Mouse (Mus musculus): Measurements from ENCODE around the gene Shc4. TPM values are rescaled to one million over a fixed set of nuclear protein-coding genes. Genes with fewer than 3 reads are reported as not detected.

The Shc4 gene
- polyA plus RNA-seq, 1 experiment, result 8.9 TPM

- no peak for DNase-seq (ENCODE audit: low read depth)
Observed at GRCm38 (mm10) chr2:125685441-125686150, 38.4 kb downstream of the Shc4 start.

DNA sequence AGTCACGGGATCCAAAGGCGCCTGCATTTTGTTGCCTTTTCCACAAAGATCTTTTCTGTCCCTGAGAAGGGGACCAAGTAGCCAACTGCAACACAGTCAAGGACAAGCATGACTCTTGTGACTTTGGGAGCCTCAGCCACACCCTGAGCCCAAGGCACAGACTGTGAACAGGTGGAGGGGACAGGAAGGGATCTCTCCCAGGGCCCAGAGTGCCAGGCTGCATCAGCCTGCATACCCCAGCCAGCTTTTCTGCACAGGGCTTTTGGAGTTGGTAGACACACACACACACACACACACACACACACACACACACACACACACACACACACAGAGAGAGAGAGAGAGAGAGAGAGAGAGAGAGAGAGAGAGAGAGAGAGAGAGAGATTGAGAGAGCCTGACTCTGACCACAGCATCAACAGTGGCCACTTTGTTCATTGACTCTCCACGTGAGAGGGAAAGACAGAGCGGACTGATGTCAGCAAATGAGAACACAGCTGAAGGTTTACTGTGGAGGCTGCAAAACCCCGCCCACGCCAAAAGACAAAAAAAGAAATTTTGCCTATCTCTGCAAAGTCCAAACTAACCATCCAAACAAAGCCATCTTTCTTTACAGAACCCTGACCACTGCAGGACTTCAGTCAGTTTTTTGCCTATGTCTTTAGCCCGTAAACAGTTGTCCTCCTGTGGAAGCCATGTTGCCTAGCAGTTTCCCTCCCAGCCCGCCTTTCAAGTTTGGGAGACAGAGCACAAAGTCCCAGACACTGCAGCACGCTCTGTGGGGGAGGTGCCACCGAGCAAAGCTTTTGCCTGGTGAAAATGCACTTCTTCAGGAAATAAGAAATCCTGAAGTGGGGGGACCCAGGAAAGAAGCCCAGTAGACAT lies 39.1 kb downstream of the Shc4 start:
- DNase-seq (ENCODE audit: low read depth), result no peak

DNA sequence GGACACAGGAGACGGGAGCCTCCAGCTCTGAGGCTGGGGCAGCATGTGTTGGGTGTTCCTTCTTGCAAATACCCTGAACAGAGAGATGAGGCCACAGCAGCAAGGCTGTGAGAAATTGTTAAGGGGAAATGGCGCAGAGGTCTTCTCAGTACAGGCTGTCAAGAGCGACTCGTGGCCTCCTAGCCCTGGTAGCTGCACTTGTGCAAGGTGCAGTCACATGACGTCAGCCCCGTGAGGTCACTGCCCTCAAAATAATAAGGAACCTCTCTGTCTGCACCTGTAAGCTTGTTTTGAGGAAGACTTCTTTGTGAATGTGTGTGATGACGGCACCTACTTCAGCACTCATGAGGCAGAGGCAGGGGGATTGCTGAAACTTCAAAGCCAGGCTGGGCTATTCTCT lies 40.1 kb downstream of the Shc4 start:
- DNase-seq (ENCODE audit: low read depth), result no peak

GRCm38 (mm10) chr2:125681811-125682210 lies 42.1 kb downstream of the Shc4 start:
- DNase-seq (ENCODE audit: low read depth), result no peak

- no peak for DNase-seq (ENCODE audit: low read depth)
Observed at GRCm38 (mm10) chr2:125672957-125673631, 50.9 kb downstream of the Shc4 start, which contains the start of gene Eid1. Eid1 (plus strand) TSS chr2:125673095.

DNA sequence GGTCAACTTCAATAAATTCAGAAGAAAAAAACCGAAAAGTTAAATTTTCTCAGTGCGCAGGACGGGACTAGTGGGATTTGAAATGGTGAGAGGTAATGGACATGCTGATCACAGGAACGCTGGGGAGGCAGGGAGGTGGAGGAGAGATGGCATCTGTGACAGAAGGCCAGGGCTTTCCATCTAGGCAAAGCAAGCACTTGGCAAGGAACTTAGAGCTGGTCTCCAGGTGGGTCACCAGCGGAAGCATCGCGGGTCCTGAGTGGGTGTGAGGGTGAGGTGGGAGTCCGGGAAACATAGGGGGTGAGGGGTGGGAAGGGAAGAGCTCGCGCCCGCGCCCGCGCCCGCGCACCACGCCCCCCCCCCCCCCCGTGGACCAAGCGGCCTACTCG lies 51.4 kb downstream of the Shc4 start:
- DNase-seq (ENCODE audit: low read depth), result no peak

DNA sequence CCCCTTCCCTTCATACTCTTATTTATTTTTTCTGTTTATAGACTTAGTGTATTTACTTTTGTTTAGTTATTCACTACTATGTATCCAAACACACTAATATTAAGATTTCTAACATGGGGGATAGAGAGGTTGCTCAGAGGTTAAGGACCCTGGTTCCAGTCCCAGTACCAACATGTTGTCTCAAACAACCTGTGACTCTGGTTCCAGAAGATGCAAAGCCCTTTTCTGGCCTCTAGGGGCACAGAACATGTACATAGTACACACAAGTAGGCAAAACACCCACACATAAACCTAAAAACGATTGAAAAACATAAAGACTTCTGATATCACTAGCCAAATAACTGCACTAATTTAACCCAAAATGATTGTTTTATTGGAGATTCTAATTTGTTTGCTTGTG lies 53.1 kb downstream of the Shc4 start:
- no peak for DNase-seq (ENCODE audit: low read depth)

DNA sequence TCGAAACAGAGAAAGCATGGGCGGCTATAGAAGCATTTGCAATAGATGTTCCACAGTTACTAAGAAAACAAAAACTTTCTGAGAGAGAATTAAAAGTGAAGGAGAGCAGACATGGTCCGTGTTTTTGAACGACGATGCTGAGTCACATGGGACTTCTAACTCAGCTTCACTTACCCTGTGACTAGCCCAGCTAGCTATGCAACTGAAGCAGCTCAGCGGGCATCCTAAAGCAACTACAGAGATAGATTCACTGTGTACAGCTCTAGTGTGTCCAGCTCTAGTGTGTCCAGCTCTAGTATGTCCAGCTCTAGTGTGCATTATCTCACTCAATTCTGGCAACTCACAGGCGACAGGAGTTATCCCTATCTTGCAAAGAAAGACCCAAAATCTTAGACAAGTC lies 56.2 kb downstream of the Shc4 start:
- no peak for DNase-seq (ENCODE audit: low read depth)

DNA sequence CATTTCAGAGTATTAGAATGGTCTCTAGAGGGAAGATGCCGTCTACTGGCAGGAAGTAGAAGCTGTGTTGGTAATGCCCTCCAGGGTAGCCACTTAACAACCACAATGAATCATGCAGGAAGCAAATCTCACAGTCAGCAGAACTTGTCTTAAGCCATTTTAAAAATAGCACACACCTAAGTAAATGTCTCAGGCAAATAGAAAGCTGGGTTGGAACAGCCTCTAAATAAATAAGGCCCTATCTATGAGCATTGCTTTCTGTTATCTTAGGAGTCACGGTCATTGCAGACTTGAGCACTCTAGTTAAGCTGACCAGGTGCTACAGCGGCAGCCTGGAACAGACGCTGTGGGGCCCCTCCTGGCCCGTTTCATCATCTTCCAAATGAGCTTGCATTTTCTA lies 56.8 kb downstream of the Shc4 start:
- no peak for DNase-seq (ENCODE audit: low read depth)

- no peak for DNase-seq (ENCODE audit: low read depth)
Observed at GRCm38 (mm10) chr2:125666668-125667067, 57.3 kb downstream of the Shc4 start.

GRCm38 (mm10) chr2:125665909-125666308 lies 58.0 kb downstream of the Shc4 start:
- DNase-seq (ENCODE audit: low read depth), result no peak

GRCm38 (mm10) chr2:125665213-125665612 lies 58.7 kb downstream of the Shc4 start:
- no peak for DNase-seq (ENCODE audit: low read depth)

- DNase-seq (ENCODE audit: low read depth), result no peak
Observed at GRCm38 (mm10) chr2:125662517-125662916, 61.4 kb downstream of the Shc4 start.

GRCm38 (mm10) chr2:125661156-125661555 lies 62.8 kb downstream of the Shc4 start:
- DNase-seq (ENCODE audit: low read depth), result no peak

DNA sequence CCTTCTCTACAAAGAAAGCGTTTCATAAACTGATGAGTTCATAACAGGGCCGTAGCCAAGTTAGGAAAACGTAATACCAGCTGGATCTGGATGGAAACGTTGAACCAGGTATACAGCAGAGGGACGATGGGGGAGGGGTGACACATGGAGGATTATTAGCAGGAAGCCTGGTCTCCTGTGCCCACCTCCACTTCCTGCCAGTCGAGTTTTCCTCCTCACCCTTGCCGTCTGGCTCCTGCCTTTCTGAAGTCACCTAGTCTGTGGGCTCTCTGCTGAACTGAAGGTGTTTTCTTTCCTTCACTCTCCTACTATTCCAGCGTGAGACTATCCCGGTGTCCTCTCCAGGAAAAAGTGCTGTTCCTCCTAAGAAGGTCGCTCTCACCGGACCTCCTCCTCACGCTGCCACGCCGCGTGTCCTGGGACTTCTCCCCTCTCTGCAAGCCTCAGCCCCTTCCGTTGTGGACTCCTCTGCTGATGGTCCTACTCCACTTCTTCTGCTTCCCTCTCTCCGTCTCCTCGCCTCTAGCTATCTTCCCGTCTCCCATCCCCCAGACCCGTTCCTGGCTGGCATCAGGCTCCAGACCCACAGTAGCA lies 63.3 kb downstream of the Shc4 start:
- DNase-seq (ENCODE audit: low read depth), result no peak

DNA sequence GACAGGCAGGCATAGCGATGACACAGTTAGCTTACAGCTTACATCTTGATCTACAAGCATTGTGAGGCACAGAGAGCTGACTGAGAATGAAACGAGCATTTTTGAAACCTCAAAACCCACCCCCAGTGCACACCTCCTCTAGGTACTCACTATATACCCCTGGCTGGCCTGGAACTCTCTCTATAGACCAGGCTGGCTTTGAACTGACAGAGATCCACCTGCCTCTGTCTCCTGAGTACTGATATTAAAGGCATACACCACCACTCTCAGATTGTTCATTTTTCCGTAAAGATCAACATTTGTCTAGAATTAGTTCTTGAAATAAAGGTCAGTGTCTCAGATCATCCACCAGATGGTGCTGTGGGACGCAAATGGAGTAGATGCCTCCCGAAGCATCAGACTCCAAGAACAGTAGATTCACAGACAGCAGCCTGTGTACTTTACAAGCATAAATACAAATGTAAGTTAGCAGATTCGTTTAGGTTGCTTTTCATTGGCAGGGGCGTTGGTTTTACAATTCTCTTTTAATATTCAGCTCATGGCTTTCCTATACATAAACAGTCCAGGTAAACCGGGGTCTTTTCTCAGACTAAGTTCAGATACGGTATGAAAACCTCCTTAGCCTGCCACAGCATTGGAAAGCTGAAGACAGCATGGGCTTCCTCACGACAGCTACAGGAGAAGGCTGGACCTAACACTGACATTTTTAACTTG lies 64.0 kb downstream of the Shc4 start:
- DNase-seq (ENCODE audit: low read depth), result no peak

DNA sequence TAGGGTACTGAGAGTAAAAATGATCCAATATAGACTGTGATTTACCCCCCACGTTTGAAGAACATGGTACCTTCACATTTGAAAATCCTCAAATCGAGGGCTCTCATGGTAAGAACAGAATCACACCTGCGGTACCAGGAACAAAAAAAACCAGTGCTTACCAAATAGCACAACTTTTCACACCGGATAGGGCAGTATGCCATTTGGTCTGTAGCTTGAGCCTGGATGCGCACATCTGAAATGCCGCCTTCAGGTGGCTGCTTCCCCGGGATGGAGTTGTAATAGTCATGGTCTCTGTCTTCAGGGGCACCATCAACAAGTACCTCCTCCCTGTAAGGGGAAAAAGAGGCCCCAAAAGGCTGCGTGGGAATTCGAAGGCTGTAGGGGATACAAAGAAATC lies 68.6 kb downstream of the Shc4 start:
- no peak for DNase-seq (ENCODE audit: low read depth)

DNA sequence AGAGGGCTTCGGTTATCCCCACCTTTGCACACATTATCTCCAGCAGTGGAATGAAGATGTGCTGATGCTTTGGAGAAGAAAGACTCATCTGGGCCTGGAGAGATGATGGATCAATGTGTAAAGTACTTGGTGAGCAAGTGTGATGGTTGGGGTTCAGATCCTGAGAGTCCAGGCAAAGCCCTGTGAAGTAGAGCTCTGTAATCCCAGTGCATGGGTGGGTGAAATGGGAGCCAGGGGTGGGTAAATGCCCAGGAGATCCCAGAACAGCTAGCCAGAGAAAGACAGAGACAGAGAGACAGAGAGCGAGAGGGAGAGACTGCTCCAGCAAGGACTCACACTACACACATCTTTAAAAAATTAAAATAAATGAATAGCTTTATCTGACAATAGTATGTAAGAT lies 70.7 kb downstream of the Shc4 start:
- no peak for DNase-seq (ENCODE audit: low read depth)

DNA sequence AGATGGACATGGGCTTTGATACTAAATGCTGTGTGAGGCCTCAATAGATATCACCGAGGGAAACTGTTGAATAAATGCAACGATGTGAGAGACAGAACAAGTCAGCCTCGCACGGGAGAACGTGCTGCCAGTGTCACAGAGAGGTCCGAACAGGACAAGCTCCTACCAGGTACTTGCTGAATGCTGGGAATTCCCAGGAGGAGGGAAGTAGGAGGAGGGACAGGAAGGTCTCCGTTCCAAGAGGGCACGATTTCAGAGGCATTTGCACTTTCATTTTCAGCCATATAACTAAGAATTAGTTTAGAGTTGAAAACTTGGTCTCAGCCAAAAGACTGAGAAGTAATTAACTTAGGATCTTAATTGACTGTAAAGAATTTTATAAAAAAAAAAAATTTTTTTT lies 72.4 kb downstream of the Shc4 start:
- DNase-seq (ENCODE audit: low read depth), result no peak

DNA sequence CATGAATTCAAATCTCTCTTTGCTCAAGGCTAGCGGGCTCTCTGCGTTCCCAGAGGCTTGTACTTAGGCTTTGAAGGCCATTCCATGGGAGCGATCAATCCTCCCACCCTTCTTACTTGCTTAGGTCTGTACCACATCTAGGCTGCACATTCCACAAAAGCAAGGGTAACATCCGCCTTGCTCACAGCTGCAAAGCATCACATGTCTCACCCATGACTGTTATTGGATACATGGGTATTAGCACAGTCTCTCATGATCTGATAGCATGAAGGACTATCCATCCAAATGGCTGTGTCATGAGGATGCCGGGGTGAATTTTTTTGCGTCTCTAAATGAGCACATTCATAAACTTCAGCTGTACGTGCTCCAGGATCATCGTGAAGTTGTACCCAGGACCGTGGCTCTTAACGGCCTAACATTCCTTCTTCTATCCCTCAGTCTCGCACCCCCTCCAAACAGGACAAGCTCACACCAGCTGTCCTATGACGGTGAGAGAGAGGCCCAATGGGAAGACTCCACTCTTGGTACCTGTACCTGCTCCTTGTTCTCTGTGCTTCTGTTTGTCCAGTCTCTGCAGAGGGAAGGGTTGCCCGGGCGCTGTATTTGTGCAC lies 73.1 kb downstream of the Shc4 start:
- DNase-seq (ENCODE audit: low read depth), result no peak

GRCm38 (mm10) chr2:125650038-125650437 lies 73.9 kb downstream of the Shc4 start:
- no peak for DNase-seq (ENCODE audit: low read depth)

Data from gonadal fat pad, adult 2 months (tissue).